Mouse (Mus musculus): ENCODE measurements at regions not wholly inside any gene's neighbourhood (a gene's known extent, or its start where the extent isn't known, plus 50 kb on each side); places are given as distances from the start of the nearest gene placed in this dataset.

- Histone ChIP-seq H3K4me2 (ENCODE audit: low read depth) (no peak overlapping the region), H3K4me3 (no peak overlapping the region), H3K79me2 (ENCODE audit: control insufficient read depth, insufficient read depth) (no peaks in the 10 kb centered on the region), H3K27me3 (ENCODE audit: control insufficient read depth, insufficient read depth, insufficient read length) (no peaks in the 10 kb centered on the region), H3K36me3 (ENCODE audit: control insufficient read depth, insufficient read depth) (no peaks in the 10 kb centered on the region), H3ac (ENCODE audit: control insufficient read depth, insufficient read length) (no peak overlapping the region)
- no peak for TF ChIP-seq MYOG (IDR thresholded peaks at IDR 0.05; ENCODE audit: control insufficient read depth in 1 of 3, insufficient read depth in 1 of 3, insufficient read length in 2 of 3, low read depth in 2 of 3)
- TF ChIP-seq POLR2AphosphoS2 (IDR thresholded peaks at IDR 0.05; ENCODE audit: insufficient read length, low read depth): no peak
- TF ChIP-seq TCF12 (IDR thresholded peaks at IDR 0.05; ENCODE audit: insufficient read depth, poor library complexity, severe bottlenecking): no peak
- TF ChIP-seq SRF (IDR thresholded peaks at IDR 0.05; ENCODE audit: control insufficient read depth, insufficient read length, low read depth): no peak
- no peak for TF ChIP-seq MYOD1 (IDR thresholded peaks at IDR 0.05; ENCODE audit: control insufficient read depth in 1 of 3, insufficient read length in 2 of 3, low read depth in 2 of 3)
- no peak for TF ChIP-seq E2F4 (IDR thresholded peaks at IDR 0.05; ENCODE audit: insufficient read depth)
- TF ChIP-seq REST (IDR thresholded peaks at IDR 0.05; ENCODE audit: insufficient read depth, insufficient read length): no peak
- TF ChIP-seq TCF3 (IDR thresholded peaks at IDR 0.05; ENCODE audit: insufficient read length, low read depth): no peak
- TF ChIP-seq MAX (IDR thresholded peaks at IDR 0.05; ENCODE audit: low read depth): no peak
- no peak for TF ChIP-seq CEBPB (IDR thresholded peaks at IDR 0.05; ENCODE audit: insufficient read depth, poor library complexity, severe bottlenecking)
- no peak for TF ChIP-seq POLR2A (IDR thresholded peaks at IDR 0.05; ENCODE audit: insufficient read length, low read depth)
- no peak for TF ChIP-seq USF1 (IDR thresholded peaks at IDR 0.05; ENCODE audit: low read depth)
Measured at GRCm38 (mm10) chr10:120556116-120556515, 79.8 kb upstream of the Hmga2 start.

DNA sequence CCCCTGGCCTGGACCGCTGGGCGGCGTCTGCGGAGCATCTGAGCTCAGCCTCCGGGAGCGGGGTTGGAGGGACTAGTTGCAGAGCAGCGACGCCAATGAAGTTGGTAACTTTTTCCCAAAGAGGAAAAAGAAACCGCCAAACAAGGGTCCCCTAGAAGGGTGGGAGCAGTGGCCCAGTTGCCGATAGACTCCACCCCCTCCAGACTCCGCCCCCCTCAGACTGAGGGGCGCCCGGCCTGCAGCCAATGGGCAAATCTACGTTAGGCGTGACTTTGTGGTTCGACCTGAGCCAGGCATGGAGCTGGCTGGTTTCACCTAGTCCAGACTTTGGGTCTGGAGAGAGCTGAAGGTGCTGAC is 76.8 kb upstream of the Hmga2 start:
- H3K79me2 ChIP-seq (ENCODE audit: control insufficient read depth, insufficient read depth): no peaks in the 10 kb centered on the region
- no peak overlapping the region for H3ac ChIP-seq (ENCODE audit: control insufficient read depth, insufficient read length)
- H3K4me3 ChIP-seq: no peak overlapping the region
- no peaks in the 10 kb centered on the region for H3K27me3 ChIP-seq (ENCODE audit: control insufficient read depth, insufficient read depth, insufficient read length)
- no peak overlapping the region for H3K4me2 ChIP-seq (ENCODE audit: low read depth)
- TF ChIP-seq USF1 (IDR thresholded peaks at IDR 0.05; ENCODE audit: low read depth): no peak
- no peaks in the 10 kb centered on the region for H3K36me3 ChIP-seq (ENCODE audit: control insufficient read depth, insufficient read depth)

- no peak overlapping the region for H3K4me2 ChIP-seq (ENCODE audit: low read depth)
- no peaks in the 10 kb centered on the region for H3K36me3 ChIP-seq (ENCODE audit: control insufficient read depth, insufficient read depth)
- H3K79me2 ChIP-seq (ENCODE audit: control insufficient read depth, insufficient read depth): no peaks in the 10 kb centered on the region
- H3K4me3 ChIP-seq: no peak overlapping the region
- TF ChIP-seq SRF (IDR thresholded peaks at IDR 0.05; ENCODE audit: control insufficient read depth, insufficient read length, low read depth) (no peak), REST (IDR thresholded peaks at IDR 0.05; ENCODE audit: insufficient read depth, insufficient read length) (no peak), E2F4 (IDR thresholded peaks at IDR 0.05; ENCODE audit: insufficient read depth) (no peak), POLR2A (IDR thresholded peaks at IDR 0.05; ENCODE audit: insufficient read length, low read depth) (no peak), TCF3 (IDR thresholded peaks at IDR 0.05; ENCODE audit: insufficient read length, low read depth) (no peak), CEBPB (IDR thresholded peaks at IDR 0.05; ENCODE audit: insufficient read depth, poor library complexity, severe bottlenecking) (no peak), MYOG (IDR thresholded peaks at IDR 0.05; ENCODE audit: control insufficient read depth in 1 of 3, insufficient read depth in 1 of 3, insufficient read length in 2 of 3, low read depth in 2 of 3) (no peak), USF1 (IDR thresholded peaks at IDR 0.05; ENCODE audit: low read depth) (no peak), TCF12 (IDR thresholded peaks at IDR 0.05; ENCODE audit: insufficient read depth, poor library complexity, severe bottlenecking) (no peak), MYOD1 (IDR thresholded peaks at IDR 0.05; ENCODE audit: control insufficient read depth in 1 of 3, insufficient read length in 2 of 3, low read depth in 2 of 3) (no peak), POLR2AphosphoS2 (IDR thresholded peaks at IDR 0.05; ENCODE audit: insufficient read length, low read depth) (no peak), MAX (IDR thresholded peaks at IDR 0.05; ENCODE audit: low read depth) (no peak)
- no peaks in the 10 kb centered on the region for H3K27me3 ChIP-seq (ENCODE audit: control insufficient read depth, insufficient read depth, insufficient read length)
- no peak overlapping the region for H3ac ChIP-seq (ENCODE audit: control insufficient read depth, insufficient read length)
Measured at GRCm38 (mm10) chr10:120552341-120553096, 76.2 kb upstream of the Hmga2 start.

DNA sequence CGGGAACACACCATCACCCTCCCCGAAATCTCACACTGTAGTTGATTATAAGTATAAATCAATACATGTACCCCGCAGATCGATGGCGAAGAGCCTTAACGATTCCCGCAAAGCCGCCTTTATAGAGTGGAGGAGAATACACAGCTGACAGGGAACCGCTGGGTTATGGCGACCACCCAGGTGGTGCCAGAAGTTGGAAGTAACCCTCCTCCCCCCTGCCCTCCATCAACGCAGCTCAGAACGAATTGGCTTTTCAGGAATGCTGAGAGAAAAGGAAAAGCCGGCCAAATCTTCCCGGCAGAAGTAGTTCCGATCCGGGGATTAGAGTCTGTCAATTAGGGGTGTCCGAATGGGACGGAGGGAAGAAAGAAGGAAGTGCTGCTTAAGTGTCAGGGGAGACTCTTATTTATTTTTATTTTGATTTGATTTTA is 75.6 kb upstream of the Hmga2 start:
- no peak overlapping the region for H3ac ChIP-seq (ENCODE audit: control insufficient read depth, insufficient read length)
- H3K4me2 ChIP-seq (ENCODE audit: low read depth): no peak overlapping the region
- H3K36me3 ChIP-seq (ENCODE audit: control insufficient read depth, insufficient read depth): no peaks in the 10 kb centered on the region
- no peaks in the 10 kb centered on the region for H3K27me3 ChIP-seq (ENCODE audit: control insufficient read depth, insufficient read depth, insufficient read length)
- no peaks in the 10 kb centered on the region for H3K79me2 ChIP-seq (ENCODE audit: control insufficient read depth, insufficient read depth)
- TF ChIP-seq TCF3 (IDR thresholded peaks at IDR 0.05; ENCODE audit: insufficient read length, low read depth) (no peak), REST (IDR thresholded peaks at IDR 0.05; ENCODE audit: insufficient read depth, insufficient read length) (no peak), E2F4 (IDR thresholded peaks at IDR 0.05; ENCODE audit: insufficient read depth) (no peak), SRF (IDR thresholded peaks at IDR 0.05; ENCODE audit: control insufficient read depth, insufficient read length, low read depth) (no peak), MYOG (IDR thresholded peaks at IDR 0.05; ENCODE audit: control insufficient read depth in 1 of 3, insufficient read depth in 1 of 3, insufficient read length in 2 of 3, low read depth in 2 of 3) (no peak), MAX (IDR thresholded peaks at IDR 0.05; ENCODE audit: low read depth) (no peak), MYOD1 (IDR thresholded peaks at IDR 0.05; ENCODE audit: control insufficient read depth in 1 of 3, insufficient read length in 2 of 3, low read depth in 2 of 3) (no peak), POLR2A (IDR thresholded peaks at IDR 0.05; ENCODE audit: insufficient read length, low read depth) (no peak), CEBPB (IDR thresholded peaks at IDR 0.05; ENCODE audit: insufficient read depth, poor library complexity, severe bottlenecking) (no peak), POLR2AphosphoS2 (IDR thresholded peaks at IDR 0.05; ENCODE audit: insufficient read length, low read depth) (no peak), TCF12 (IDR thresholded peaks at IDR 0.05; ENCODE audit: insufficient read depth, poor library complexity, severe bottlenecking) (no peak), USF1 (IDR thresholded peaks at IDR 0.05; ENCODE audit: low read depth) (no peak)
- H3K4me3 ChIP-seq: no peak overlapping the region

- Histone ChIP-seq H3K79me2 (ENCODE audit: control insufficient read depth, insufficient read depth) (no peaks in the 10 kb centered on the region), H3K4me3 (no peak overlapping the region), H3ac (ENCODE audit: control insufficient read depth, insufficient read length) (no peak overlapping the region), H3K27me3 (ENCODE audit: control insufficient read depth, insufficient read depth, insufficient read length) (no peaks in the 10 kb centered on the region), H3K36me3 (ENCODE audit: control insufficient read depth, insufficient read depth) (no peaks in the 10 kb centered on the region), H3K4me2 (ENCODE audit: low read depth) (no peak overlapping the region)
- TF ChIP-seq POLR2AphosphoS2 (IDR thresholded peaks at IDR 0.05; ENCODE audit: insufficient read length, low read depth) (no peak), MYOD1 (IDR thresholded peaks at IDR 0.05; ENCODE audit: control insufficient read depth in 1 of 3, insufficient read length in 2 of 3, low read depth in 2 of 3) (no peak), TCF12 (IDR thresholded peaks at IDR 0.05; ENCODE audit: insufficient read depth, poor library complexity, severe bottlenecking) (no peak), USF1 (IDR thresholded peaks at IDR 0.05; ENCODE audit: low read depth) (no peak), MAX (IDR thresholded peaks at IDR 0.05; ENCODE audit: low read depth) (no peak), POLR2A (IDR thresholded peaks at IDR 0.05; ENCODE audit: insufficient read length, low read depth) (no peak), CEBPB (IDR thresholded peaks at IDR 0.05; ENCODE audit: insufficient read depth, poor library complexity, severe bottlenecking) (no peak), TCF3 (IDR thresholded peaks at IDR 0.05; ENCODE audit: insufficient read length, low read depth) (no peak), MYOG (IDR thresholded peaks at IDR 0.05; ENCODE audit: control insufficient read depth in 1 of 3, insufficient read depth in 1 of 3, insufficient read length in 2 of 3, low read depth in 2 of 3) (no peak), REST (IDR thresholded peaks at IDR 0.05; ENCODE audit: insufficient read depth, insufficient read length) (no peak), SRF (IDR thresholded peaks at IDR 0.05; ENCODE audit: control insufficient read depth, insufficient read length, low read depth) (no peak), E2F4 (IDR thresholded peaks at IDR 0.05; ENCODE audit: insufficient read depth) (no peak)
Measured at GRCm38 (mm10) chr10:120547164-120547563, 70.9 kb upstream of the Hmga2 start.
